Mouse (Mus musculus) lung, postnatal 0 days (tissue): ENCODE data around the gene Cdh6. TPM values are rescaled to one million over a fixed set of nuclear protein-coding genes. Genes with fewer than 3 reads are reported as not detected.

ENCODE experiments used
- ATAC-seq: fragments of 200-750 bp; cut with Nextera tagmentation; 2 replicates; pipeline ENCODE4 v1.8.0; 2017; ENCODE audit warnings: moderate library complexity
- DNase-seq: peaks from one replicate; pipeline ENCODE4 v3.0.0-alpha.2; 2016; ENCODE audit warnings: low spot score
- H3K27ac ChIP-seq: fragments of 300-500 bp; sonication (generic); 2 replicates; pipeline ENCODE4 v1.5.1; 2014; ENCODE audit warnings: antibody characterized with exemption, mild to moderate bottlenecking, low read length, mixed read lengths
- H3K27me3 ChIP-seq: fragments of 300-500 bp; sonication (generic); replicated peaks from 2 replicates; pipeline ENCODE4 v1.6.1; 2014; ENCODE audit warnings: low read length, mixed read lengths; ENCODE audit not compliant: insufficient read depth
- H3K36me3 ChIP-seq: fragments of 300-500 bp; sonication (generic); 2 replicates; pipeline ENCODE4 v1.6.1; 2014; ENCODE audit warnings: low read length, mixed read lengths; ENCODE audit not compliant: insufficient read depth
- H3K4me1 ChIP-seq: fragments of 300-500 bp; sonication (generic); 2 replicates; pipeline ENCODE4 v1.6.1; 2014; ENCODE audit warnings: antibody characterized with exemption, low read depth, low read length, mixed read lengths; ENCODE audit not compliant: insufficient read depth
- H3K4me2 ChIP-seq: fragments of 300-500 bp; sonication (generic); replicated peaks from 2 replicates; pipeline ENCODE4 v1.6.1; 2014; ENCODE audit warnings: low read depth, mild to moderate bottlenecking, low read length, moderate library complexity, mixed read lengths
- H3K4me3 ChIP-seq: fragments of 300-500 bp; sonication (generic); 2 replicates; pipeline ENCODE4 v1.5.1; 2014; ENCODE audit warnings: low read depth, low read length
- H3K9ac ChIP-seq: fragments of 300-500 bp; sonication (generic); replicated peaks from 2 replicates; pipeline ENCODE4 v1.6.1; 2014; ENCODE audit warnings: low read depth, mild to moderate bottlenecking
- H3K9me3 ChIP-seq: fragments of 300-500 bp; sonication (generic); 2 replicates; pipeline ENCODE4 v1.6.1; 2016; ENCODE audit warnings: low read length, mixed read lengths
- CTCF ChIP-seq: IDR thresholded peaks from 2 replicates; pipeline ENCODE4 v1.5.1; 2016; ENCODE audit warnings: antibody characterized with exemption, mild to moderate bottlenecking
- EP300 ChIP-seq: IDR thresholded peaks from 2 replicates; pipeline ENCODE4 v1.6.1; 2016; ENCODE audit warnings: antibody characterized with exemption, mild to moderate bottlenecking, control low read depth
- WGBS: fragments of 180-500 bp; shearing (Covaris S2); extraction: QIAGEN DNeasy Blood & Tissue Kit; methylation state at CpG from one replicate; pipeline ENCODE4 v1.1.7; 2014; 5-methylcytosine and 5-hydroxymethylcytosine counted together
- polyA plus RNA-seq: library from polyadenylated mRNA; unstranded; fragments of >200 nt; fragmentation: Nextera tagmentation; extraction: Ambion mirVana; gene quantifications from 2 replicates; pipeline ENCODE4 v1.2.1, GENCODE M21; 2015

The Cdh6 gene
- polyA plus RNA-seq, 1 experiment from 2014 or later = 0.51 TPM

GRCm38 (mm10) chr15:13095406-13095805 lies 78.1 kb downstream of the Cdh6 start:
- Histone ChIP-seq H3K9ac (no peak overlapping the region), H3K27ac (no peak overlapping the region)
- WGBS = 61% methylated on average over 9 of the region's 9 CpGs

GRCm38 (mm10) chr15:13094881-13095256 lies 78.6 kb downstream of the Cdh6 start:
- Histone ChIP-seq H3K4me3 (no peak overlapping the region), H3K4me1 (no peaks in the 10 kb centered on the region), H3K9me3 (no peaks in the 10 kb centered on the region), H3K4me2 (no peak overlapping the region), H3K36me3 (no peaks in the 10 kb centered on the region), H3K27ac (no peak overlapping the region), H3K9ac (no peak overlapping the region), H3K27me3 (no peaks in the 10 kb centered on the region)
- no peak for TF ChIP-seq EP300
- no peak for DNase-seq
- no peak for ATAC-seq
- 48% methylated on average over 7 of the region's 7 CpGs for WGBS

More at GRCm38 (mm10) chr15:13095406-13095805, 78.1 kb downstream of the Cdh6 start:
- Histone ChIP-seq H3K4me3 (no peak overlapping the region), H3K36me3 (no peaks in the 10 kb centered on the region), H3K4me2 (no peak overlapping the region), H3K4me1 (no peaks in the 10 kb centered on the region), H3K9me3 (no peaks in the 10 kb centered on the region), H3K27me3 (no peaks in the 10 kb centered on the region)
- TF ChIP-seq EP300 (no peak), CTCF (no peak)
- no peak for DNase-seq
- no peak for ATAC-seq

- ATAC-seq (no peak), DNase-seq (no peak)
- Histone ChIP-seq H3K27ac (no peak overlapping the region), H3K9me3 (no peaks in the 10 kb centered on the region), H3K4me2 (no peak overlapping the region), H3K9ac (no peak overlapping the region), H3K27me3 (no peaks in the 10 kb centered on the region), H3K36me3 (no peaks in the 10 kb centered on the region), H3K4me1 (no peaks in the 10 kb centered on the region), H3K4me3 (no peak overlapping the region)
- TF ChIP-seq EP300 = no peak
- no peak for TF ChIP-seq CTCF
- 85% methylated on average over 19 of the region's 19 CpGs for WGBS
Measured at GRCm38 (mm10) chr15:13093954-13094880, 79.3 kb downstream of the Cdh6 start.

- Histone ChIP-seq H3K9me3 (no peaks in the 10 kb centered on the region), H3K4me3 (no peak overlapping the region), H3K27ac (no peak overlapping the region), H3K4me1 (no peaks in the 10 kb centered on the region), H3K36me3 (no peaks in the 10 kb centered on the region), H3K9ac (no peak overlapping the region), H3K27me3 (no peaks in the 10 kb centered on the region), H3K4me2 (no peak overlapping the region)
- WGBS = 85% methylated on average over 13 of the region's 13 CpGs
- no peak for ATAC-seq
- TF ChIP-seq CTCF (no peak), EP300 (no peak)
- DNase-seq = no peak
Measured at GRCm38 (mm10) chr15:13092064-13092463, 81.4 kb downstream of the Cdh6 start.

- no peaks in the 10 kb centered on the region for H3K27me3 ChIP-seq
Measured at GRCm38 (mm10) chr15:13088504-13089058, 84.9 kb downstream of the Cdh6 start.

GRCm38 (mm10) chr15:13084746-13085145 lies 88.7 kb downstream of the Cdh6 start:
- 77% methylated on average over 9 of the region's 9 CpGs for WGBS
- Histone ChIP-seq H3K4me2 (no peak overlapping the region), H3K27ac (no peak overlapping the region)

More at GRCm38 (mm10) chr15:13088504-13089058, 84.9 kb downstream of the Cdh6 start:
- Histone ChIP-seq H3K27ac (no peak overlapping the region), H3K9ac (no peak overlapping the region), H3K4me1 (no peaks in the 10 kb centered on the region), H3K9me3 (no peaks in the 10 kb centered on the region), H3K4me3 (no peak overlapping the region), H3K4me2 (no peak overlapping the region), H3K36me3 (no peaks in the 10 kb centered on the region)
- DNase-seq = peak; percentile 33
- ATAC-seq = peak; percentile 33; the same call in 1 of the 2 replicates
- WGBS = 42% methylated on average over 7 of the region's 7 CpGs
- TF ChIP-seq EP300 (no peak), CTCF (peak; percentile 87)

More at GRCm38 (mm10) chr15:13084746-13085145, 88.7 kb downstream of the Cdh6 start:
- H3K9ac ChIP-seq = no peak overlapping the region
- H3K4me3 ChIP-seq = no peak overlapping the region
- DNase-seq (no peak), ATAC-seq (no peak)
- H3K27me3 ChIP-seq = no peaks in the 10 kb centered on the region
- H3K9me3 ChIP-seq = no peaks in the 10 kb centered on the region
- no peaks in the 10 kb centered on the region for H3K4me1 ChIP-seq
- H3K36me3 ChIP-seq = no peaks in the 10 kb centered on the region
- no peak for TF ChIP-seq EP300
- no peak for TF ChIP-seq CTCF
